Mouse (Mus musculus) kidney, embryonic 16.5 days (tissue): ENCODE measurements around the gene Coa4. TPM values are rescaled to one million over a fixed set of nuclear protein-coding genes. Genes with fewer than 3 reads are reported as not detected.
A peak's percentile ranks its signal among the peaks of the same experiment; 100 is the strongest.

Source experiments
- ATAC-seq: fragments of 200-750 bp; cut with Nextera tagmentation; 2 replicates; pipeline ENCODE4 v1.8.0; 2017; ENCODE audit warnings: moderate TSS enrichment; ENCODE audit not compliant: low FRiP score, low TSS enrichment
- H3K27ac ChIP-seq: fragments of 300-500 bp; sonication (generic); 2 replicates; pipeline ENCODE4 v1.5.1; 2014; ENCODE audit warnings: low read length
- H3K27me3 ChIP-seq: fragments of 300-500 bp; sonication (generic); 2 replicates; pipeline ENCODE4 v1.6.1; 2014; ENCODE audit warnings: low read length, control low read depth, mixed read lengths; ENCODE audit not compliant: insufficient read depth
- H3K36me3 ChIP-seq: fragments of 300-500 bp; sonication (generic); 2 replicates; pipeline ENCODE4 v1.6.1; 2014; ENCODE audit warnings: low read length, control low read depth, mixed read lengths; ENCODE audit not compliant: insufficient read depth
- H3K4me1 ChIP-seq: fragments of 300-500 bp; sonication (generic); 2 replicates; pipeline ENCODE4 v1.6.1; 2014; ENCODE audit warnings: low read length, control low read depth, mixed read lengths; ENCODE audit not compliant: insufficient read depth
- H3K4me2 ChIP-seq: fragments of 300-500 bp; sonication (generic); replicated peaks from 2 replicates; pipeline ENCODE4 v1.6.1; 2014; ENCODE audit warnings: low read depth, low read length
- H3K4me3 ChIP-seq: fragments of 300-500 bp; sonication (generic); 2 replicates; pipeline ENCODE4 v1.5.1; 2014; ENCODE audit warnings: mild to moderate bottlenecking, low read length
- H3K9ac ChIP-seq: fragments of 300-500 bp; sonication (generic); replicated peaks from 2 replicates; pipeline ENCODE4 v1.6.1; 2014; ENCODE audit warnings: low read length
- H3K9me3 ChIP-seq: fragments of 300-500 bp; sonication (generic); 2 replicates; pipeline ENCODE4 v1.6.1; 2016; ENCODE audit warnings: low read length, control low read depth
- WGBS: fragments of 180-500 bp; shearing (Covaris S2); extraction: QIAGEN DNeasy Blood & Tissue Kit; methylation state at CpG from one replicate; pipeline ENCODE4 v1.1.7; 2014; 5-methylcytosine and 5-hydroxymethylcytosine counted together
- polyA plus RNA-seq: library from polyadenylated mRNA; unstranded; fragments of >200 nt; fragmentation: Nextera tagmentation; extraction: Ambion mirVana; gene quantifications from 2 replicates; pipeline ENCODE4 v1.2.1, GENCODE M21; 2015

The Coa4 gene
- polyA plus RNA-seq, 1 experiment from 2014 or later = 26.3 TPM

DNA sequence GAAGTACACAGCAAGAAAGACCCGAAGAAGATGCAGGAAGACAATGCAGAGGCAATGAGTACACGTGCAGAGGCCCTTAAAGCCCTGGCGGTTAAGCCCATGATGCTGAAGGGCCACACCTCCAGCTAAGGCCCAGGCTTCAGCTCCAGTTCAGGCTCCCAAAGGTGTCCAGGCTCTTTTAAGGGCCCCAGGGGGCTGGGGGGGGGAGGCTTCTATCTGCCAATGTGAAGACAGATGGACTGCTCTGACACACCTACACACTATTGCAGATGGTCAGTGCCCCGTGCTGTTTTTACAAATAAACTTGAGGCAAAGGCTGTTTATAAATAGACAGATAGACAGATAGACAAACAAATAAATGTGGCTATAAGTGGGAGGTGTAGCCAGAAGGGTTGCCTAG lies 35.2 kb downstream of the Coa4 start:
- ATAC-seq = no peak
- WGBS = 84% methylated on average over 4 of the region's 4 CpGs

DNA sequence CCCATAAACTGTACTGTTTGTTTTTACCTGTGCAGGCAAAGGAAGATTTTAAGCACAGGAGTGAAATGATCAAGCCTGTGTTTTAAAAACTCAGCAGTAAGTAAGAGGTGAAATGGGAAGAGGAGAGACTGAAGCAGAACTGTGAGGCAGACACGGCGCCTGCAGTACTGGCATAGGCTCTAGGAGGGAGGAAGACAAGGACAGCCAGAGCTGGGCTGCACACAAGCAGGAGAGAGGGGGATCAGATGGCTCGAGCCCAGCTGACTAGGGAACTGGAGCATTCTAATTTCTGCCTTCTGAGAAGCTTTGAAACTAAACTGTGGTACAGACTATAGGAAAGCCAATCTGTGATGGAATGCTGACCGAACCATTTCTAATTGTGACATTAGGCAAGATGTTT lies 35.8 kb downstream of the Coa4 start:
- H3K36me3 ChIP-seq = peaks cover 8% of the 10 kb centered on the region; the same call in 1 of the 2 replicates
- H3K4me3 ChIP-seq = no peak overlapping the region
- no peak overlapping the region for H3K4me2 ChIP-seq
- no peak overlapping the region for H3K27ac ChIP-seq
- H3K9ac ChIP-seq = no peak overlapping the region
- no peaks in the 10 kb centered on the region for H3K9me3 ChIP-seq
- no peaks in the 10 kb centered on the region for H3K27me3 ChIP-seq
- H3K4me1 ChIP-seq = no peaks in the 10 kb centered on the region
- 83% methylated on average over 4 of the region's 4 CpGs for WGBS
- no peak for ATAC-seq

More for the DNA sequence above, 35.2 kb downstream of the Coa4 start:
- H3K9me3 ChIP-seq = no peaks in the 10 kb centered on the region
- H3K9ac ChIP-seq = no peak overlapping the region
- H3K36me3 ChIP-seq = peaks cover 15% of the 10 kb centered on the region; the same call in 1 of the 2 replicates
- no peaks in the 10 kb centered on the region for H3K4me1 ChIP-seq
- H3K27me3 ChIP-seq = no peaks in the 10 kb centered on the region
- no peak overlapping the region for H3K27ac ChIP-seq
- no peak overlapping the region for H3K4me2 ChIP-seq
- H3K4me3 ChIP-seq = no peak overlapping the region

DNA sequence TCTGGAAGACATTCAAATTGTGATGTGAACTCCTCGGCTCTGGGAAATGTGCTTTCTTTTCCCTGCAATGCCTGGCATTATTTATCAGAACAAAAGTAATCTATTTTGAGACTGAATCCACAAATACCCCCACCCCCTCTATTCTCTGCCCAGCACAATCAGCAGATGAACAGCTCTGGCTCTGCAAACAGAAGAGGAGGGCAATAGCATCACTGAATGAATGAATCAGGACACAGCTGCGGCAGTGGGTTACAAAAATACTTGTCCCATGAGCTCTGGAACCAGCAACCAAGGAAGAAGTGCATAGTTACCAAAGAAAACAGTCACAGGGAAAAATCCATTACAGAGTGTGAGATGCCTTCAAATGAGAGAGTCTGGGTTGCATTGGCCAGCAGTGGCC lies 41.9 kb downstream of the Coa4 start:
- Histone ChIP-seq H3K9me3 (no peaks in the 10 kb centered on the region), H3K36me3 (peaks cover 9% of the 10 kb centered on the region; the same call in 1 of the 2 replicates), H3K9ac (no peak overlapping the region), H3K4me3 (no peak overlapping the region), H3K4me2 (no peak overlapping the region), H3K4me1 (peaks cover 5% of the 10 kb centered on the region; the same call in 1 of the 2 replicates), H3K27ac (no peak overlapping the region), H3K27me3 (no peaks in the 10 kb centered on the region)
- 78% methylated on average over 2 of the region's 2 CpGs for WGBS
- ATAC-seq = no peak

DNA sequence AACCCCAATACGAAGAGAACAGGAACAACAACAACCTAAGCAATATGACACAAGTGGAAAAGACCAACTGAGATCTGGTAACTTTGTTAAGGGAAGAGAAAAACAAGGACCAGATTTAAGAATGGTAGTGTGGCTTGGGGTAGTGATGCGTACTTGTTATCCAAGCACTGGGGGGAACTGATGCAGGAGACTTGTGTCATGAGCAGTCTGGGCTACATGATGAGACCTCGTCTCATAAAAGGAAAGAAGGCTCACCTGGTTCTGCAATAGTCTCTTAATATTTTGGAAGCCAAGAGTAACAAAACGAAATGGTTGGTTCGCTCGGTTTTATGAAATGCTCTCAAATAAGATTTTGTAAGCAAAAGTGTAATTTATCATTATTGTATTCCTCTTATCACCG lies 45.4 kb downstream of the Coa4 start:
- H3K9ac ChIP-seq = peak overlapping the region; percentile 96; the same call in 1 of the 2 replicates
- H3K27me3 ChIP-seq = no peaks in the 10 kb centered on the region
- peaks cover 4% of the 10 kb centered on the region; the same call in 1 of the 2 replicates for H3K36me3 ChIP-seq
- no peak for ATAC-seq
- peaks cover 5% of the 10 kb centered on the region; the same call in 1 of the 2 replicates for H3K4me1 ChIP-seq
- H3K27ac ChIP-seq = no peak overlapping the region
- peak overlapping the region; percentile 67 for H3K4me3 ChIP-seq
- H3K9me3 ChIP-seq = no peaks in the 10 kb centered on the region
- 33% methylated on average over 7 of the region's 7 CpGs for WGBS
- peak overlapping the region; percentile 85 for H3K4me2 ChIP-seq

DNA sequence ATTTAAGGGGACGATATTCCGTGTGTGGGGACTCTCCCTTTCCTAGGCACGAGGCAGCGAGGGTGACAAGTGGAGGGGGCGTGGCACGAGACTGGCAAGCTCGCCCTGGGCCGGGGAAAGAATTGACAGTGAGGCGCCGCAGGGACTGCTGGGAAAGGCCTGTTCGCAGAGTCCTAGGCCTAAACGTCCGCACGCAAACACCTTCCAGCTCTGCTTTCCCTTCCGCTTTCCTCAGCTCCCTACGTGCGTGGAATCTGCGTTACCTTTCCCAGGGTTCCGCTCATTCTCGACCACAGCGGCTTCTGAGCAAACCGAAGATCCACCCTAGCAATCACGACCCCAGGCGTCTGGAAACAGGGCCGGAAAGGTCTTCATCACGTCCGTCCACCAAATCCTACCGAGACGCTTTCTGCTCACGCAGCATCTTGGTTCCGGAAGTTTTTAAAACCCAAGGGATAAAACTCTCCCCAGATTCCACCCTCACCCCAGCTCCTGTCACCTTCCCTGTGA lies 45.9 kb downstream of the Coa4 start:
- Histone ChIP-seq H3K9me3 (no peaks in the 10 kb centered on the region), H3K27ac (peak overlapping the region; percentile 87), H3K4me1 (peaks cover 5% of the 10 kb centered on the region; the same call in 1 of the 2 replicates), H3K4me2 (peak overlapping the region; percentile 85), H3K27me3 (no peaks in the 10 kb centered on the region), H3K9ac (peak overlapping the region; percentile 96), H3K36me3 (peaks cover 4% of the 10 kb centered on the region; the same call in 1 of the 2 replicates), H3K4me3 (peak overlapping the region; percentile 67)
- WGBS = under 1% methylated on average over 31 of the region's 31 CpGs
- peak; percentile 90 for ATAC-seq

DNA sequence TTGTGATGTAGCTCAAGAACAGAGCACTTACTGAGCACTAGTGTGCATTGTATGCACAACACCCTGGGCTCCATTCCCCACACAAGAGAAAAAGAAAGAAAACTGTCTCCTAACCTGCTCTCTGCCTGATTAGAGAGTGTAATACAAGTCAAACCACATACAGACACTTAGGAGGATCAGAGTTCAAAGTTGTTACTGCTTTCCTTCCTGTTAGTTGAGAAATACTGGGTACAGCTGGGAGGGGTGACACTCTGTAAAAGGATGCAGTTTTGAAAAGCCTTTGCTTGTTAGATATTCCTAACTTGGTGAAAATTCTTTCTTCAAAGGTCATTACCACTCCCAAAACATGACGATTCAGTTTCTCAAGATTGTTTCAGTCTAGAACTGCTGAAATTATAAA lies 52.9 kb downstream of the Coa4 start:
- WGBS = 36% methylated on average over 1 of the region's 1 CpGs
- no peak for ATAC-seq
- Histone ChIP-seq H3K27me3 (no peaks in the 10 kb centered on the region), H3K9ac (no peak overlapping the region), H3K27ac (no peak overlapping the region), H3K36me3 (no peaks in the 10 kb centered on the region), H3K9me3 (no peaks in the 10 kb centered on the region), H3K4me2 (no peak overlapping the region), H3K4me1 (0 out of 2 replicates have a peak, but pooled peaks cover 3% of the 10 kb centered on the region), H3K4me3 (no peak overlapping the region)

Other genes with a start within 250 kb of the Coa4 start
- gene C2cd3, start 164.8 kb upstream of the Coa4 start, polyA plus RNA-seq = 23.6 and 29.8 TPM in 2 replicates
- 72.5 and 79.5 TPM in 2 replicates for gene Ppme1, start 164.8 kb upstream of the Coa4 start, polyA plus RNA-seq
- gene Ucp3, start 64.1 kb upstream of the Coa4 start, polyA plus RNA-seq = 0.09 and 0.14 TPM in 2 replicates
- 221 and 250 TPM in 2 replicates for gene Ucp2, start 43.7 kb upstream of the Coa4 start, polyA plus RNA-seq
- gene Dnajb13, start 22.1 kb upstream of the Coa4 start, polyA plus RNA-seq = 0.50 and 0.60 TPM in 2 replicates
- 88.3 and 91.1 TPM in 2 replicates for gene Rab6a, start 70.3 kb downstream of the Coa4 start, polyA plus RNA-seq
- gene Mrpl48, start 71.2 kb downstream of the Coa4 start, polyA plus RNA-seq = 81.5 and 82.3 TPM in 2 replicates
- 4.3 and 4.9 TPM in 2 replicates for gene Plekhb1, start 125.3 kb downstream of the Coa4 start, polyA plus RNA-seq
- 35.2 and 41.0 TPM in 2 replicates for gene Fam168a, start 169.6 kb downstream of the Coa4 start, polyA plus RNA-seq